Mouse (Mus musculus) bone marrow, adult 2 months (tissue): Measurements from ENCODE around the gene Gck.

Experiments used
- CTCF ChIP-seq: fragments of 200-500 bp; IDR thresholded peaks from 2 replicates; pipeline ENCODE4 v1.5.1; 2011; ENCODE audit warnings: low read length, control low read depth; ENCODE audit not compliant: control insufficient read depth, insufficient read depth
- POLR2A ChIP-seq: fragments of 200-500 bp; IDR thresholded peaks from 2 replicates; pipeline ENCODE4 v1.6.1; 2011; ENCODE audit warnings: low read depth, mild to moderate bottlenecking, control low read depth, low read length, borderline replicate concordance; ENCODE audit not compliant: control insufficient read depth

GRCm38 (mm10) chr11:5882518-5882917 lies 67.4 kb downstream of the Gck start:
- TF ChIP-seq POLR2A (no peak), CTCF (no peak)
